Mouse (Mus musculus): ENCODE measurements around the gene Hint2. TPM values are rescaled to one million over a fixed set of nuclear protein-coding genes. Genes with fewer than 3 reads are reported as not detected.

The Hint2 gene
- polyA plus RNA-seq, 1 experiment from 2014 or later: 84.7 TPM

DNA sequence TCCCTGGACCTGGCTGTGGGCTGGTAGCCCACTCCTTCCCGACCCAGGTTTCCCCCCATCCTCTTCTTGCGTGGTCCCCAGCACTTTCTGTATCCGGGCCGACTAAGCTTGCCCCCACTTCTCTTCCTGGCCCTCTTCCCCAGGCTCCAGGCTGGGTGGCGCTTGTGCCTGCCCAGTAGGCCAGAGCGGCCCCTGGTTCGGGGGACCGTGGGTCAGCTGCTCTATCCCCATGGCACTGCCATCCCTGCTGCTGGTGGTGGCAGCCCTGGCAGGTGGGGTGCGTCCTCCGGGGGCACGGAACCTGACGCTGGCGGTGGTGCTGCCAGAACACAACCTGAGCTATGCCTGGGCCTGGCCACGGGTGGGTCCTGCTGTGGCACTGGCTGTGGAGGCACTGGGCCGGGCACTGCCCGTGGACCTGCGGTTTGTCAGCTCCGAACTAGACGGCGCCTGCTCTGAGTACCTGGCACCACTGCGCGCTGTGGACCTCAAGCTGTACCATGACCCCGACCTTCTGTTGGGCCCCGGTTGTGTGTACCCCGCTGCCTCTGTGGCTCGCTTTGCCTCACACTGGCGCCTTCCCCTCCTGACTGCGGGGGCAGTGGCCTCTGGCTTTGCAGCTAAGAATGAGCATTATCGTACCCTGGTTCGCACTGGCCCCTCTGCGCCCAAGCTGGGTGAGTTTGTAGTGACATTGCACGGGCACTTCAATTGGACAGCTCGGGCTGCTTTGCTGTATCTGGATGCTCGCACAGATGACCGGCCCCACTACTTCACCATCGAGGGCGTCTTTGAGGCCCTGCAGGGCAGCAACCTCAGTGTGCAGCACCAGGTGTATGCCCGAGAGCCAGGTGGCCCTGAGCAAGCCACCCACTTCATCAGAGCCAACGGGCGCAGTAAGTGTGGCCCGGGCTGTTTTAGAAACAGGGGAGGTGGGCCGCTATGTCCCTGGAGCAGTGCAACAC lies 24.0 kb downstream of the Hint2 start:
- no peak for DNase-seq (ENCODE audit: low spot score)
- no peaks in the 10 kb centered on the region; the same call in 1 of the 2 replicates for H3K27me3 ChIP-seq (ENCODE audit: control insufficient read depth, insufficient read depth, low read length)
- H3K36me3 ChIP-seq (replicated peaks; ENCODE audit: control insufficient read depth, insufficient read depth, low read depth, low read length): no peaks in the 10 kb centered on the region
- peak overlapping the region; percentile 97 for H3K4me2 ChIP-seq (ENCODE audit: low read depth, low read length)
- no peak for ATAC-seq (replicated peaks; ENCODE audit: insufficient number of reproducible peaks, low FRiP score, low TSS enrichment, low read depth)
- H3K9ac ChIP-seq (replicated peaks; ENCODE audit: low read length): peak overlapping the region; percentile 92
- WGBS: 39% methylated on average over 42 of the region's 42 CpGs
- peak overlapping the region; percentile 69 for H3K4me3 ChIP-seq (ENCODE audit: low read depth, low read length)
- H3K4me1 ChIP-seq (ENCODE audit: control insufficient read depth, insufficient read depth, low read length): peaks cover 9% of the 10 kb centered on the region; the same call in 1 of the 2 replicates
- no peaks in the 10 kb centered on the region for H3K9me3 ChIP-seq (replicated peaks; ENCODE audit: control insufficient read depth, low read length)
- no peak overlapping the region for H3K27ac ChIP-seq (replicated peaks; ENCODE audit: low read depth, low read length)

- Histone ChIP-seq H3K4me1 (ENCODE audit: control insufficient read depth, insufficient read depth, low read length) (peaks cover 9% of the 10 kb centered on the region; the same call in 1 of the 2 replicates), H3K4me2 (ENCODE audit: low read depth, low read length) (peak within 1 kb of the TSS; percentile 97), H3K9me3 (replicated peaks; ENCODE audit: control insufficient read depth, low read length) (no peaks in the 10 kb centered on the region), H3K27ac (replicated peaks; ENCODE audit: low read depth, low read length) (peak within 1 kb of the TSS; percentile 59), H3K4me3 (ENCODE audit: low read depth, low read length) (peak within 1 kb of the TSS; percentile 69), H3K27me3 (ENCODE audit: control insufficient read depth, insufficient read depth, low read length) (no peaks in the 10 kb centered on the region; the same call in 1 of the 2 replicates), H3K9ac (replicated peaks; ENCODE audit: low read length) (peak within 1 kb of the TSS; percentile 92), H3K36me3 (replicated peaks; ENCODE audit: control insufficient read depth, insufficient read depth, low read depth, low read length) (no peaks in the 10 kb centered on the region)
- WGBS: under 1% methylated on average over 42 of the region's 70 CpGs
- ATAC-seq (replicated peaks; ENCODE audit: insufficient number of reproducible peaks, low FRiP score, low TSS enrichment, low read depth): peak; percentile 60
- peak; percentile 56 for DNase-seq (ENCODE audit: low spot score)
Measured at GRCm38 (mm10) chr4:43631046-43631955, 25.0 kb downstream of the Hint2 start, which contains the start of gene Npr2. Npr2 (plus strand) TSS chr4:43631935.

GRCm38 (mm10) chr4:43630671-43631045 lies 25.6 kb downstream of the Hint2 start:
- Histone ChIP-seq H3K36me3 (replicated peaks; ENCODE audit: control insufficient read depth, insufficient read depth, low read depth, low read length) (no peaks in the 10 kb centered on the region), H3K27ac (replicated peaks; ENCODE audit: low read depth, low read length) (peak overlapping the region; percentile 59; the same call in 1 of the 2 replicates), H3K9me3 (replicated peaks; ENCODE audit: control insufficient read depth, low read length) (no peaks in the 10 kb centered on the region), H3K27me3 (ENCODE audit: control insufficient read depth, insufficient read depth, low read length) (no peaks in the 10 kb centered on the region; the same call in 1 of the 2 replicates), H3K4me3 (ENCODE audit: low read depth, low read length) (peak overlapping the region; percentile 69), H3K4me2 (ENCODE audit: low read depth, low read length) (peak overlapping the region; percentile 97), H3K4me1 (ENCODE audit: control insufficient read depth, insufficient read depth, low read length) (peaks cover 9% of the 10 kb centered on the region; the same call in 1 of the 2 replicates), H3K9ac (replicated peaks; ENCODE audit: low read length) (peak overlapping the region; percentile 92)
- no peak for ATAC-seq (replicated peaks; ENCODE audit: insufficient number of reproducible peaks, low FRiP score, low TSS enrichment, low read depth)
- WGBS: 20% methylated on average over 5 of the region's 5 CpGs
- DNase-seq (ENCODE audit: low spot score): no peak

GRCm38 (mm10) chr4:43630030-43630581 lies 26.2 kb downstream of the Hint2 start:
- 2% methylated on average over 5 of the region's 5 CpGs for WGBS
- no peak overlapping the region for H3K9ac ChIP-seq (replicated peaks; ENCODE audit: low read length)
- no peaks in the 10 kb centered on the region for H3K36me3 ChIP-seq (replicated peaks; ENCODE audit: control insufficient read depth, insufficient read depth, low read depth, low read length)
- peaks cover 9% of the 10 kb centered on the region; the same call in 1 of the 2 replicates for H3K4me1 ChIP-seq (ENCODE audit: control insufficient read depth, insufficient read depth, low read length)
- H3K4me2 ChIP-seq (ENCODE audit: low read depth, low read length): no peak overlapping the region
- DNase-seq (ENCODE audit: low spot score) (peak; percentile 91), ATAC-seq (replicated peaks; ENCODE audit: insufficient number of reproducible peaks, low FRiP score, low TSS enrichment, low read depth) (peak; percentile 32; the same call in 1 of the 2 replicates)
- no peaks in the 10 kb centered on the region for H3K9me3 ChIP-seq (replicated peaks; ENCODE audit: control insufficient read depth, low read length)
- H3K27me3 ChIP-seq (ENCODE audit: control insufficient read depth, insufficient read depth, low read length): no peaks in the 10 kb centered on the region; the same call in 1 of the 2 replicates
- no peak overlapping the region for H3K27ac ChIP-seq (replicated peaks; ENCODE audit: low read depth, low read length)
- no peak overlapping the region for H3K4me3 ChIP-seq (ENCODE audit: low read depth, low read length)

DNA sequence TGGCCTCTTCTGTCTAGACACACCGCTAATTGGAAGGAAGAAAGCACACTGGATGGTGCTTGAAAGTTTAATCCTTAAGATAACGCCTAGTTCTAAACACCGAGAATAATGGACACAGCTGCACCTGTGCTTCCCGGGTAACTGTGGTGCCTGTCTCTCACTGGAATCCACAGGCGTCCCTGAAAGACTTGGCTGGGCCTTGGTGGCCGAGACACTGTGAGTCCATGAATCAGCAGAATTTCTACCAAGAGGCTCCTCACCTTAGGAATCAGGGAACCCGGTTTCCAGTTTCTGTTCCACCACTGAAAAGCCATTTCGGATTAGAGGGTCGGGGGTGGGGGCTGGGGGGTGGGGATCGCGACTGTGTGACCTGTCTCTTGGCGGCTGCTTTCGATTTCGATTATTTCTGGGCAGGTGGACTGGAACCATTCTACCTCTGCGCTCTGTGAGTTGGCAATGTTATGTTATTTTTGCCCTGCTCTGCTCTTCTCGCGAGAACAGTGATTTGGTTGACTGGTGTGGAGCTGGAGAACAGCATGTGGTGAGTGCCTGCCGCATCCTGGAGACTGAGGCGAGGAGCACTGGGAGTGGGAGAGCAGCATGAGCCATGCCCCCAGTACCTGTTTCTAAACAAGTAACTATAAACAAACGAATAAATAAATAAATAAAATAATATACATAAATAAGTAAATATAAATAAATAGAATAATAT lies 27.0 kb downstream of the Hint2 start:
- Histone ChIP-seq H3K4me1 (ENCODE audit: control insufficient read depth, insufficient read depth, low read length) (peaks cover 9% of the 10 kb centered on the region; the same call in 1 of the 2 replicates), H3K27ac (replicated peaks; ENCODE audit: low read depth, low read length) (no peak overlapping the region), H3K27me3 (ENCODE audit: control insufficient read depth, insufficient read depth, low read length) (no peaks in the 10 kb centered on the region; the same call in 1 of the 2 replicates), H3K9ac (replicated peaks; ENCODE audit: low read length) (no peak overlapping the region), H3K4me3 (ENCODE audit: low read depth, low read length) (no peak overlapping the region), H3K4me2 (ENCODE audit: low read depth, low read length) (no peak overlapping the region), H3K9me3 (replicated peaks; ENCODE audit: control insufficient read depth, low read length) (no peaks in the 10 kb centered on the region), H3K36me3 (replicated peaks; ENCODE audit: control insufficient read depth, insufficient read depth, low read depth, low read length) (no peaks in the 10 kb centered on the region)
- ATAC-seq (replicated peaks; ENCODE audit: insufficient number of reproducible peaks, low FRiP score, low TSS enrichment, low read depth) (no peak), DNase-seq (ENCODE audit: low spot score) (peak; percentile 30)
- 39% methylated on average over 20 of the region's 20 CpGs for WGBS

DNA sequence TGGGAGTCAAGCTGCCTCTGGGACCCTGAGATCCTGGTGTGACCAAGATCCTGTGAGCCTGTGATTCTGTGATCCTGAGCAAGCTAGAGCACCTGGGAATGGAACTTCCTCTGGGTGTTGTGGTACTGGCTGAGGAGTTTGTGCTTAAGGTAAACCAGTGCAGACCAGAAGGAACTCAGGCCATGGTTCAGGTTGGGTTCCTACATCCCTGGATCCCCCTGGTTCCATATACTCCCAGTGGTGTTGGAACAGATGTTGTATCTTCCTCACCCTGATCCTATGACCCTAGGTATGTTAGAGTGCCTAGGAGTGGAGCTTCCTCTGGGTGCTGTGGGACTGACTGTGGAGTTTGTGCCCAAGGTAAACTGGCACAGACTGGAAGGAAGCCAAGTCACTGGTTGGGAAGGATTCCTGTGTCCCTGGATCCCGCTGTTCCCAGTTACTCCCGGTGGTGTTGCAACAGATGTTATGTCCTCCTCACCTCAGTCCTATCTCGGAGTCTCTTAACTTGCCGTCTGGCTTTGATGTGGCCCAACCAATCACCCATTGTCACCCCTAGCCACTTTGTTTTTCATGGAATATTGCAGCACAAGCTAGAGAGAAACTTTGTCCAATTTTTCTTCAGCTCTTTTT lies 36.0 kb downstream of the Hint2 start:
- Histone ChIP-seq H3K4me1 (ENCODE audit: control insufficient read depth, insufficient read depth, low read length) (no peaks in the 10 kb centered on the region), H3K4me2 (ENCODE audit: low read depth, low read length) (no peak overlapping the region), H3K4me3 (ENCODE audit: low read depth, low read length) (no peak overlapping the region), H3K9me3 (replicated peaks; ENCODE audit: control insufficient read depth, low read length) (no peaks in the 10 kb centered on the region), H3K27me3 (ENCODE audit: control insufficient read depth, insufficient read depth, low read length) (no peaks in the 10 kb centered on the region), H3K36me3 (replicated peaks; ENCODE audit: control insufficient read depth, insufficient read depth, low read depth, low read length) (no peaks in the 10 kb centered on the region), H3K27ac (replicated peaks; ENCODE audit: low read depth, low read length) (no peak overlapping the region), H3K9ac (replicated peaks; ENCODE audit: low read length) (no peak overlapping the region)
- ATAC-seq (replicated peaks; ENCODE audit: insufficient number of reproducible peaks, low FRiP score, low TSS enrichment, low read depth) (no peak), DNase-seq (ENCODE audit: low spot score) (no peak)
- WGBS: 80% methylated on average over 4 of the region's 4 CpGs

All from embryonic facial prominence, embryonic 11.5 days (tissue).